In the genomic region with DNA sequence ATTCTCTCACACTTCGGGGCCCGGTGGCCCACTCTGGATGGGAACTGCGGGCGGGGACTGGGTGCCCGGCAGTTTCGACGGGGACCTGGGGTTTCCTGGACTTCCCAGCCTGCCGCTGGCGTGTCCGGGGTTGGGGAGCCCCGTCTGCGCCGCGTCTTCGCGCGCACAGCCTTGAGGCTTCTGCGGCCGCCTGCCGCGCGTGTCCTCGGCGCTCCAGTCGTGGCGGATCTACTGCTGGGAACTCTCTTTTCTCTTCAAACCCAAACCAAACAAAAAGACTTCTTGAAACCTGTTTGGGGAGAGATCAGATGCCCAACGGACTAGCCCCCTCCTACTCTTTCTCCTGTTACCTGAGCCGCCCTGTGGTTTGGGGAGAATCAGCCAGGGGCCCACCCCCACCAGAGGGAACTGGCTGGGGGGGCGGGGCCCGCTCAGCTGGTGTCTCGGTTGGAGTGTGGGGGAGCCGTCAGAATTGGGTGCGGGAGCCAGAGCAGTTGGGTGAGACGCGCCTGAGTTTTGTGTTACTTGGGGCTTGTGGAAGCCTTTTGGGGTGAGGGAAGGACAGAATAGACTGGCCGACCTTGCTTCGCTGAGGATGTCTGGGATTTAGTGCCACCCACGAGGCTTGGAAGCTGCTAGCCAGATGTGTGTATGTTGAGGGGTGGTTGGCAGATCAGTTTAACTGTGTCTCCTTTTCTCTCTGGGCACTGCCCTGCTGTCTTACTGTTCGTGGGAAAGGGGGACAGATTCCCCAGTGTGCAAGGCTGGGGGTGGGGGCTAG, we compare ENCODE assay signal across 9 mouse cellular contexts. TPM values are rescaled to one million over a fixed set of nuclear protein-coding genes. Genes with fewer than 3 reads are reported as not detected.
DNase-seq lines count a peak whose midpoint lies in the region; ATAC-seq and TF ChIP-seq lines count a peak whose summit lies in the region.
"Had no signal": no experiment of that assay in that cellular context is flagged by ENCODE, and none has a peak within 500 bp of the region (broad histone marks: within the 10 kb centered on the region; RNA-seq: fewer than 3 reads in every experiment).

No protein-coding gene starts in this region.

- WGBS in liver, adult 2 months = under 1% methylated on average over 39 of the region's 39 CpGs
- WGBS in heart, embryonic 15.5 days = under 1% methylated on average over 39 of the region's 39 CpGs
- 0% methylated on average over 39 of the region's 39 CpGs for WGBS in midbrain, embryonic 13.5 days

- no peaks in the 10 kb centered on the region for H3K27me3 ChIP-seq in liver, adult 2 months (ENCODE audit: control insufficient read depth, insufficient read depth, low read length)
- no peaks in the 10 kb centered on the region for H3K27me3 ChIP-seq in heart, embryonic 15.5 days
- peaks cover 30% of the 10 kb centered on the region for H3K27me3 ChIP-seq in midbrain, embryonic 13.5 days

- H3K79me2 ChIP-seq in liver, adult 2 months (ENCODE audit: control insufficient read depth, insufficient read depth, low read length) = peaks cover 24% of the 10 kb centered on the region; the same call in 1 of the 2 replicates

- no peak for DNase-seq in liver, adult 2 months (ENCODE audit: extremely low read depth, low read depth, low spot score)
- DNase-seq in liver = no peak
- DNase-seq in adrenal gland, postnatal 36 days = peak; percentile 58 to 85
- peak; percentile 72 to 80 for DNase-seq in kidney, postnatal 4 days
- peak; percentile 37 for DNase-seq in yolk sac, embryonic 10.5 days (ENCODE audit: low spot score)
- DNase-seq in left cerebral cortex, postnatal 4 days = no peak

- peak overlapping the region; percentile 62 for H3K4me3 ChIP-seq in liver, adult 2 months (ENCODE audit: insufficient read depth, low read depth, low read length)
- H3K4me3 ChIP-seq in heart, embryonic 15.5 days = peak overlapping the region; percentile 80
- peak overlapping the region; percentile 57 for H3K4me3 ChIP-seq in midbrain, embryonic 13.5 days (replicated peaks)

- intact Hi-C loops in left cerebral cortex, postnatal 4 days (cut with DNase I) = no loop called here

- TF ChIP-seq CTCF in liver, adult 2 months (IDR thresholded peaks at IDR 0.05; ENCODE audit: low read depth, low read length) = no peak

- H3K4me1 ChIP-seq in liver, adult 2 months (ENCODE audit: control insufficient read depth, insufficient read depth, low read length) = peaks cover 34% of the 10 kb centered on the region
- H3K4me1 ChIP-seq in heart, embryonic 15.5 days (replicated peaks) = peaks cover 78% of the 10 kb centered on the region
- H3K4me1 ChIP-seq in midbrain, embryonic 13.5 days (replicated peaks) = peaks cover 72% of the 10 kb centered on the region

- ATAC-seq in heart, embryonic 15.5 days (replicated peaks; ENCODE audit: insufficient number of reproducible peaks, insufficient read depth, low FRiP score, low read depth) = no peak
- ATAC-seq in midbrain, embryonic 13.5 days = no peak

- peak overlapping the region; percentile 71 for H3K27ac ChIP-seq in liver, adult 2 months (replicated peaks; ENCODE audit: insufficient read depth, low read depth, low read length)
- peak overlapping the region; percentile 99 for H3K27ac ChIP-seq in heart, embryonic 15.5 days
- no peak overlapping the region for H3K27ac ChIP-seq in midbrain, embryonic 13.5 days

- no peaks in the 10 kb centered on the region for H3K9me3 ChIP-seq in heart, embryonic 15.5 days (replicated peaks)
- H3K9me3 ChIP-seq in midbrain, embryonic 13.5 days = no peaks in the 10 kb centered on the region

- peak overlapping the region; percentile 92 for H3K9ac ChIP-seq in liver, adult 2 months (ENCODE audit: low read depth, low read length)
- H3K9ac ChIP-seq in heart, embryonic 15.5 days = peak overlapping the region; percentile 85
- H3K9ac ChIP-seq in midbrain, embryonic 13.5 days (replicated peaks) = peak overlapping the region; percentile 70

- TF ChIP-seq POLR2A in liver, adult 2 months (IDR thresholded peaks at IDR 0.05; ENCODE audit: extremely low read depth, insufficient read depth, low read length) = no peak

- H3K4me2 ChIP-seq in heart, embryonic 15.5 days = peak overlapping the region; percentile 83
- peak overlapping the region; percentile 92 for H3K4me2 ChIP-seq in midbrain, embryonic 13.5 days (replicated peaks)

- H3K36me3 ChIP-seq in liver, adult 2 months (ENCODE audit: control insufficient read depth, insufficient read depth, low read length) = no peaks in the 10 kb centered on the region
- H3K36me3 ChIP-seq in heart, embryonic 15.5 days = no peaks in the 10 kb centered on the region
- no peaks in the 10 kb centered on the region for H3K36me3 ChIP-seq in midbrain, embryonic 13.5 days

RNA-seq across cellular contexts. Expression of a gene that starts 10.5 kb away (rescaled TPM):
- 3.7 and 4.5 TPM in 2 replicates for total RNA-seq in liver, adult 2 months (2014; rRNA removed)
- 14.1 and 14.6 TPM in 2 replicates for polyA plus RNA-seq in liver, adult 2 months (2012; rRNA removed)
- 10 to 100 TPM; 20.0 to 24.5 TPM for total RNA-seq in adrenal gland, postnatal 36 days (2021)
- polyA plus RNA-seq in heart, embryonic 15.5 days (2015; fragmentation: Nextera tagmentation; extraction: Ambion mirVana) = 26.2 and 31.0 TPM in 2 replicates
- 7.5 and 9.1 TPM in 2 replicates for polyA plus RNA-seq in midbrain, embryonic 13.5 days (2015; fragmentation: Nextera tagmentation; extraction: Ambion mirVana)
- 10 to 100 TPM; 20.3 to 21.5 TPM for total RNA-seq in left cerebral cortex, postnatal 4 days (2021)

RNA-seq across cellular contexts. Expression of a gene that starts 30.5 kb away (rescaled TPM):
- total RNA-seq in liver, adult 2 months (2014; rRNA removed) = 0.09 and 0.20 TPM in 2 replicates
- polyA plus RNA-seq in liver, adult 2 months (2012; rRNA removed) = 0.07 TPM in 1 of 2 replicates, not detected in the other
- 1 to 10 TPM in 1 of 2 experiments, under 1 TPM in 1; 0.89 to 1.5 TPM for total RNA-seq in adrenal gland, postnatal 36 days (2021)
- polyA plus RNA-seq in heart, embryonic 15.5 days (2015; fragmentation: Nextera tagmentation; extraction: Ambion mirVana) = 14.2 and 20.4 TPM in 2 replicates
- 10.6 and 11.3 TPM in 2 replicates for polyA plus RNA-seq in midbrain, embryonic 13.5 days (2015; fragmentation: Nextera tagmentation; extraction: Ambion mirVana)
- total RNA-seq in left cerebral cortex, postnatal 4 days (2021) = 1 to 10 TPM; 1.4 to 1.8 TPM

RNA-seq across cellular contexts. Expression of a gene that starts 44.7 kb away (rescaled TPM):
- total RNA-seq in liver, adult 2 months (2014; rRNA removed) = not detected in 2 replicates
- polyA plus RNA-seq in liver, adult 2 months (2012; rRNA removed) = 0.11 TPM in 1 of 2 replicates, not detected in the other
- total RNA-seq in adrenal gland, postnatal 36 days (2021) = not detected
- polyA plus RNA-seq in heart, embryonic 15.5 days (2015; fragmentation: Nextera tagmentation; extraction: Ambion mirVana) = 3.6 and 4.4 TPM in 2 replicates
- 0.58 and 0.99 TPM in 2 replicates for polyA plus RNA-seq in midbrain, embryonic 13.5 days (2015; fragmentation: Nextera tagmentation; extraction: Ambion mirVana)
- 1 to 10 TPM; 2.2 to 3.4 TPM for total RNA-seq in left cerebral cortex, postnatal 4 days (2021)
- total RNA-seq: common myeloid progenitor, adult 5-6 weeks had no signal

Comparison
In these comparisons a context has a peak if more than half of its experiments do, and no peak if none do; other contexts are left out.
1. DNase-seq: peak in adrenal gland, postnatal 36 days (2 of 2), kidney, postnatal 4 days (2 of 2) and yolk sac, embryonic 10.5 days (single experiment); none in liver, adult 2 months (single experiment), liver (single experiment) and left cerebral cortex, postnatal 4 days (single experiment).
2. Peak in every context shown above with its lines, with median percentiles within 50 percentile points of each other: H3K4me3 ChIP-seq and H3K9ac ChIP-seq.